Mouse (Mus musculus): ENCODE data around the gene Apod.
"Not testable (repeated sequence)": the region's sequence is repeated elsewhere in the genome, so short reads cannot be mapped to it uniquely, and the experiment has no call there.

The Apod gene

GRCm38 (mm10) chr16:31314497-31315233 lies at the start of gene Apod:
Gene Apod, minus strand, starts transcription at chr16:31314808.
- no peak for DNase-seq (ENCODE audit: low read depth, low spot score)

GRCm38 (mm10) chr16:31363685-31364436 lies 49.3 kb upstream of the Apod start:
- DNase-seq (ENCODE audit: low read depth, low spot score), result no peak

GRCm38 (mm10) chr16:31359542-31359941 lies 44.9 kb upstream of the Apod start:
- no peak for DNase-seq (ENCODE audit: low read depth, low spot score)

GRCm38 (mm10) chr16:31358991-31359390 lies 44.4 kb upstream of the Apod start:
- no peak for DNase-seq (ENCODE audit: low read depth, low spot score)

GRCm38 (mm10) chr16:31358576-31358975 lies 44.0 kb upstream of the Apod start:
- no peak for DNase-seq (ENCODE audit: low read depth, low spot score)

- DNase-seq (ENCODE audit: low read depth, low spot score), result no peak
Observed at GRCm38 (mm10) chr16:31355882-31356281, 41.3 kb upstream of the Apod start.

GRCm38 (mm10) chr16:31354341-31355329 lies 40.0 kb upstream of the Apod start:
- DNase-seq (ENCODE audit: low read depth, low spot score), result peak; percentile 66

- DNase-seq (ENCODE audit: low read depth, low spot score), result no peak
Observed at GRCm38 (mm10) chr16:31352996-31353395, 38.4 kb upstream of the Apod start.

- DNase-seq (ENCODE audit: low read depth, low spot score), result no peak
Observed at GRCm38 (mm10) chr16:31347581-31347980, 33.0 kb upstream of the Apod start.

GRCm38 (mm10) chr16:31342966-31343365 lies 28.4 kb upstream of the Apod start:
- no peak for DNase-seq (ENCODE audit: low read depth, low spot score)

- no peak for DNase-seq (ENCODE audit: low read depth, low spot score)
Observed at GRCm38 (mm10) chr16:31342556-31342955, 27.9 kb upstream of the Apod start.

GRCm38 (mm10) chr16:31339332-31339731 lies 24.7 kb upstream of the Apod start:
- no peak for DNase-seq (ENCODE audit: low read depth, low spot score)

- DNase-seq (ENCODE audit: low read depth, low spot score), result no peak
Observed at GRCm38 (mm10) chr16:31337956-31338355, 23.3 kb upstream of the Apod start.

GRCm38 (mm10) chr16:31334796-31335195 lies 20.2 kb upstream of the Apod start:
- DNase-seq (ENCODE audit: low read depth, low spot score), result no peak

GRCm38 (mm10) chr16:31332586-31332985 lies 18.0 kb upstream of the Apod start:
- DNase-seq (ENCODE audit: low read depth, low spot score), result no peak

- DNase-seq (ENCODE audit: low read depth, low spot score), result not testable (repeated sequence)
Observed at GRCm38 (mm10) chr16:31330970-31331369, 16.4 kb upstream of the Apod start.

GRCm38 (mm10) chr16:31329668-31330067 lies 15.1 kb upstream of the Apod start:
- no peak for DNase-seq (ENCODE audit: low read depth, low spot score)

GRCm38 (mm10) chr16:31327891-31328290 lies 13.3 kb upstream of the Apod start:
- DNase-seq (ENCODE audit: low read depth, low spot score), result no peak

- no peak for DNase-seq (ENCODE audit: low read depth, low spot score)
Observed at GRCm38 (mm10) chr16:31327430-31327829, 12.8 kb upstream of the Apod start.

- no peak for DNase-seq (ENCODE audit: low read depth, low spot score)
Observed at GRCm38 (mm10) chr16:31326679-31327078, 12.1 kb upstream of the Apod start.

- DNase-seq (ENCODE audit: low read depth, low spot score), result no peak
Observed at GRCm38 (mm10) chr16:31325966-31326365, 11.4 kb upstream of the Apod start.

- no peak for DNase-seq (ENCODE audit: low read depth, low spot score)
Observed at GRCm38 (mm10) chr16:31325120-31325519, 10.5 kb upstream of the Apod start.

All from embryo, embryonic 11.5 days (tissue).